Mouse (Mus musculus) colon, adult 2 months (tissue): ENCODE results near the gene Ppp1r10. TPM values are rescaled to one million over a fixed set of nuclear protein-coding genes. Genes with fewer than 3 reads are reported as not detected.

Experiments used
- polyA plus RNA-seq: library from polyadenylated mRNA; depleted of rRNA; stranded (reverse); fragments of >200 nt; gene quantifications from 2 replicates; pipeline ENCODE4 v1.2.3, GENCODE M21; 2012; rRNA removed

Gene Ppp1r10
- 37.3 and 41.4 TPM in 2 replicates for polyA plus RNA-seq

DNA sequence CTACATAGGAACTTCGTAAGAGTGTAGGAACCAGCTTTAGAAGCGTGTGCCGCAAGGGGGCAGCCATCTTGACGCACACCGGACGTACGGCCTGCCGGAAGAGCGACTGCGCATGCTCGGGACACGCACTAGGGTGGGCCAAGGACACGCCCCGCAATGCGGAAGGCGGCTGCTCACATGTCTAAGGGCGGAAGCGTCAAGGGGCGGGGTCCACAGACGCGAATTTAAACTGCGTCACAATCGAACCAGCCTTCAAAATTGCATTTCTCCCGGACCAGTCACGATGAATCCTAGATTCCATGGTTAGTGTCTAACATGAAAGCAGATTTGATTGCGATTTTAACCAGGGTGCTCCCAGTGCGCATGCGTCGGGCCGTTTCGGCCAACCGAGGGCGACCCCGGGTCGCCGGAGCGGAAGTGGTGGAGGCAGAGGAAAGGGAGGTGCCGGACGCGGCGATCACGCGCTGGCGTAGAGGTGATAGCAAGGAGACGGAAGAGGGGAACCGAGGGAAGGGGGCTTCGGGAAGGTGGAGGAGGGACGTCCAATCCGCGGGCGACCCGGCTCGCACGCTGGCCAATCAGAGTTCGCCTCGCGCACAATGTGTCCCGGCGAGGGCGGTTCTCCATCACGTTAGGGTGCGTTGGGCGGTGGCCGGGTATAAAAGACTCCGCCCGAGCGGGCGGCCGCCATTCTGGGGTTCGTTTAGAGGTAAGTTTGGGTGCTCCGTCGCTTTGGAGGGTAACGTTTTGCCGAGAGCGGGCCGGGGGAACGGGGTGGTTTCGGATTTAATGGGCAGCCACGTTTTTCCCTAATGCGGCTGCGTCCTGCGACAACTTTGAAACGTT is at the start of gene Ppp1r10, which contains the start of gene Mrps18b:
Gene Ppp1r10 (plus strand): TSS at position 138 of the 846 bp plus-strand sequence.
Gene Mrps18b (minus strand): TSS at position 93 of the 846 bp plus-strand sequence.

GRCm38 (mm10) chr17:35879245-35880057 is 36.8 kb upstream of the Ppp1r10 start, which contains the start of gene Dhx16:
Gene Dhx16, plus strand, starts transcription at chr17:35879819.

DNA sequence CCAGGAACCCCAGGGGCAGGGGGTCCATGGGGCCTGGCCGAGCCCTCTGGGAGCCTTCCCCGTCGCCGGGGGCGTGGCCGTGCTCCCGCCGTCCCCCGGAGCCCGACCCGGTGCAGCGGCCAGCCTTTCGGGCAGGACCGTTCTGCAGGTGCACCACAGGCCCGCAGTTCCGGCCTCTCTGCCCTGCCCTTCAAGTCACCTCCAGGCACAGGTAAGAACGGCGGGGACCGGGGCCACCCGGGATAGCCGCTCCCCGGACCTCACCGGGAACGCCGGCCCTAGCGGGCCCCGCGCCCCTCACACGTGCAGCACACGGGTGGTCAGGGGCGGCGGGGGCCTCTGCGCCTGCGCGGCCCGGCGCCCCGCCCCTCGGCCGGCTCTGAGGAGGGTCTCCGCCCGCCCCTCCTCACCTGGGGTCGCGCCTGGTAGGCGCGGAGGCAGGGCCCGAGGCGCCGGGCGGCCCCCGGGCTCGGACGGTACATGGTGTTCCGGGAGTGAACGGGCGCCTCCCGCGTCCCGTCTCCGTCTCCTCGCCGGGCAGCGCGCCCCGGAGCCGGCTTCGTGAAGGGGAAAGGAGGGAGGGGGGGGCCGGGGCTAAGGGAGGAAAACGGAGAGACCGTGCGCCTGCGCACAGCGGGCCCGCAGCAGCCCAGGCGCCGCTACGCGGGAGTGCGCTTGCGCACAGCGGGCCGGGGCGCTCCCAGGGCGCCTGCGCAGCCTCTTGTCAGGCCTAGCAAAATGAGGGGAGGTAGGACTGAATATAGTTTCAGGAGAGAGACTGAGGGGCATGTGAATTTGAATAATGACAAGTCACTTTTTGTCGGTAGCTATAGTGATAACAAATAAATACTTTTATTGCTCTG is 19.2 kb upstream of the Ppp1r10 start, which contains the start of gene 2310061I04Rik:
Gene 2310061I04Rik (minus strand): TSS at position 651 of the 863 bp plus-strand sequence.

DNA sequence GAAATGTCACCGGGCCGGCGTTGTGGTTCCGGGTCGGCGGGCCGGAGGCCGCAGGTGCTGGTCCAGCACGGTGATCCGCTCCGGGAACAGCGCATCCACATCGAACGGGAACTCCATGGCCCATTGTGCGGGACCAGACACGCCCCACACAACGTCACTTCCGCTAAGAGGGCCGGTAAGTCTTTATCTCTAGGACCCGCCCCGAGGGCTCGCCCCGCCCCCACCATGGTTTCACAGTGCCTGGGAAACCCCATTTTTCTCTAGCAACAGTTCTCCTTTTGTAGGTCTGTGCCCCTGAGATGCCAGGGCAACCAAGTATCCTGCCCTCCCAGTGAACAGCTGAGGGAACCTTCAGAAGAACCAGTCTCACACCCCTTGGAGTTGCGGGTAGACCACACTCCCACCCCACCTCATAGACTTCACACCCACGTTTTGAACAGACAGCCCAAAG is 6.3 kb upstream of the Ppp1r10 start, which contains the start of gene Atat1:
Gene Atat1 (minus strand): TSS at position 157 of the 451 bp plus-strand sequence.

GRCm38 (mm10) chr17:35969418-35970389 is 53.5 kb downstream of the Ppp1r10 start, which contains the start of gene Abcf1:
Gene Abcf1, minus strand, starts transcription at chr17:35969761.

DNA sequence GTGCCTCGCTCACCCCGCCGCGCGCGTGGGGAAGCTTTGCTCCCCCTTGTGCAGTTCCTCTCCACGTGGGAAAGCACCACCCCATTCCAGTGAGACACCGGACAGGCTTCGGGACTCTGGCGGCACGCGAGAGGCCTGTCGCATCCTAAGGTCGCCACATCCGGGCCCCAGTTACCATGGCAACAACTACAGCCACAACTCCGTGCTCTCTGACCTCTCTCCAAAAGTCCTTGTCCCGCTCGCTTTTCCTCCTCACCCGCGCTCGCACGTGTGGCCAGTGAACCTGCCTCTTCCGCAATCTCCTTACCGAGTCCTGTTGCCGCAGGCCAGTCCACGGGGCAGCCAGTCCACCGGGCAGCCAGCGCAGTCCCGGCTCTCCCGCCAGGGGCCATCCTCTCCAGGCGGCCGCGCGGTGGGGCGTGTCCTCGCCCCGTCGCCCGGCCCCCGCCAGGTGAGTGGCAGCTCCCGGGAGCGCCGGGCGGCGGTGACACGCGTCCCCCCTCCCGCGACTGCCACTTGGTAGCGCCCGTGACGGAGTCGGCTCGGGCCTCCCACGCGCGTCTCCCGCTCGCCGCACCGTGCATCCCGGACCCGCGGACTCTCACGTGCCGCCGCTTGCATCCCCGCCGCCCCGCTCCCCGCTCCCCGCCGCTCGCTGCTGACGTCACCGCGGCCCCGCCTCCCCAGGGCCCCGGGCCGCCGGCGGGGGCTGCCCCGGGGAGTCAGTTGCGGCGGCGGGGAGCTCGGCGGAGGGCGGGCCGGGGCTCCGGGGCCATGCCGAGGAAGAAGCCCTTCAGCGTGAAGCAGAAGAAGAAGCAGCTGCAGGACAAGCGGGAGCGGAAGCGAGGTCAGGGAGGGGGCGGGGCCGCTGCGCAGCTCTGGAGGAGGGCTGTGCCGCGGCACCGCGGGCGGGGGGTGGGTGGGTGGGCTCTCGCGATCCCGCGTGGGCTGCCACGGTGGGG is 63.4 kb downstream of the Ppp1r10 start, which contains the start of the genes Gnl1 and Prr3:
Gene Gnl1 (plus strand): TSS at position 451 of the 962 bp plus-strand sequence.
Gene Prr3 (minus strand): TSS at position 836 of the 962 bp plus-strand sequence.

Other genes starting within 250 kb of the Ppp1r10 start
- 43.1 and 46.7 TPM in 2 replicates for gene Vars2, start 248.8 kb upstream of the Ppp1r10 start, polyA plus RNA-seq
- gene Gtf2h4, start 242.7 kb upstream of the Ppp1r10 start, polyA plus RNA-seq: 25.7 and 30.4 TPM in 2 replicates
- 106 and 136 TPM in 2 replicates for gene Ddr1, start 211.8 kb upstream of the Ppp1r10 start, polyA plus RNA-seq
- gene Ier3, start 94.8 kb upstream of the Ppp1r10 start, polyA plus RNA-seq: 16.2 and 17.0 TPM in 2 replicates
- gene Flot1, start 93.2 kb upstream of the Ppp1r10 start, polyA plus RNA-seq: 62.1 and 68.9 TPM in 2 replicates
- 211 and 247 TPM in 2 replicates for gene Tubb5, start 78.1 kb upstream of the Ppp1r10 start, polyA plus RNA-seq
- gene Mdc1, start 74.9 kb upstream of the Ppp1r10 start, polyA plus RNA-seq: 4.2 and 5.1 TPM in 2 replicates
- gene Nrm, start 55.1 kb upstream of the Ppp1r10 start, polyA plus RNA-seq: 25.2 and 32.0 TPM in 2 replicates
- 24.0 and 26.8 TPM in 2 replicates for gene Ppp1r18, start 50.8 kb upstream of the Ppp1r10 start, polyA plus RNA-seq
- 52.0 and 61.3 TPM in 2 replicates for gene Dhx16, start 36.6 kb upstream of the Ppp1r10 start, polyA plus RNA-seq
- 90.4 and 106 TPM in 2 replicates for gene 2310061I04Rik, start 19.0 kb upstream of the Ppp1r10 start, polyA plus RNA-seq
- gene Atat1, start 6.4 kb upstream of the Ppp1r10 start, polyA plus RNA-seq: 43.4 and 55.2 TPM in 2 replicates
- 60.4 and 63.6 TPM in 2 replicates for gene Mrps18b, start within 50 bp of the Ppp1r10 start, polyA plus RNA-seq
- gene Abcf1, start 53.3 kb downstream of the Ppp1r10 start, polyA plus RNA-seq: 77.5 and 78.6 TPM in 2 replicates
- 25.3 and 28.3 TPM in 2 replicates for gene Gnl1, start 63.4 kb downstream of the Ppp1r10 start, polyA plus RNA-seq
- gene Prr3, start 63.8 kb downstream of the Ppp1r10 start, polyA plus RNA-seq: 7.6 and 8.0 TPM in 2 replicates
- gene H2-T24, start 104.1 kb downstream of the Ppp1r10 start, polyA plus RNA-seq: 0.68 and 0.84 TPM in 2 replicates
- 331 and 384 TPM in 2 replicates for gene H2-T23, start 116.4 kb downstream of the Ppp1r10 start, polyA plus RNA-seq
- gene H2-T22, start 126.3 kb downstream of the Ppp1r10 start, polyA plus RNA-seq: 43.7 and 46.6 TPM in 2 replicates
- 0.10 TPM in 1 of 2 replicates, not detected in the other for gene Gm6034, start 126.5 kb downstream of the Ppp1r10 start, polyA plus RNA-seq
- gene Gm11127, start 141.9 kb downstream of the Ppp1r10 start, polyA plus RNA-seq: 0.09 and 0.37 TPM in 2 replicates
- gene Gm19684, start 205.2 kb downstream of the Ppp1r10 start, polyA plus RNA-seq: 0.08 TPM in 1 of 2 replicates, not detected in the other
- 0.81 and 1.1 TPM in 2 replicates for gene Gm7030, start 213.0 kb downstream of the Ppp1r10 start, polyA plus RNA-seq